Mouse (Mus musculus) embryonic fibroblast, embryonic 13.5 days (primary cell): ENCODE measurements around the gene Kirrel3.

Source experiments
- CTCF ChIP-seq: IDR thresholded peaks from 2 replicates; pipeline ENCODE4 v1.5.1; 2011; ENCODE audit warnings: mild to moderate bottlenecking, control low read depth, low read length, moderate library complexity, borderline replicate concordance; ENCODE audit not compliant: insufficient read depth
- POLR2A ChIP-seq: IDR thresholded peaks from 2 replicates; pipeline ENCODE4 v1.6.1; 2011; ENCODE audit warnings: low read depth, mild to moderate bottlenecking, control low read depth, low read length, moderate library complexity

GRCm38 (mm10) chr9:35041493-35041892 is 555.8 kb downstream of the Kirrel3 start:
- TF ChIP-seq CTCF = no peak
- no peak for TF ChIP-seq POLR2A
